Mouse (Mus musculus): ENCODE results near the gene Arhgef10l.

GRCm38 (mm10) chr4:140581341-140581729 lies 84.5 kb downstream of the Arhgef10l start:
- no peak for TF ChIP-seq CTCF (IDR thresholded peaks at IDR 0.05; ENCODE audit: extremely low read depth, insufficient read length, insufficient replicate concordance, low read depth, low read length)
- no peak for TF ChIP-seq POLR2A (IDR thresholded peaks at IDR 0.05; ENCODE audit: low read depth, low read length)
